Mouse (Mus musculus) small intestine, adult 2 months (tissue): ENCODE measurements around the gene Borcs5.

Experiments used
- CTCF ChIP-seq: fragments of 200-500 bp; IDR thresholded peaks from 2 replicates; pipeline ENCODE4 v1.5.1; 2012; ENCODE audit warnings: low read depth, mild to moderate bottlenecking, control low read depth, inconsistent platforms, low read length, moderate library complexity, mixed read lengths; ENCODE audit not compliant: insufficient replicate concordance, insufficient read length; ENCODE audit errors: extremely low read depth
- POLR2A ChIP-seq: fragments of 200-500 bp; IDR thresholded peaks from 2 replicates; pipeline ENCODE4 v1.6.1; 2012; ENCODE audit warnings: low read depth, mild to moderate bottlenecking, control low read depth, inconsistent platforms, low read length, moderate library complexity

- no peak for TF ChIP-seq CTCF
- no peak for TF ChIP-seq POLR2A
Measured at GRCm38 (mm10) chr6:134703053-134703690, 63.9 kb downstream of the Borcs5 start.
